Mouse (Mus musculus) liver, postnatal 0 days (tissue): Measurements from ENCODE around the gene Lig1. TPM values are rescaled to one million over a fixed set of nuclear protein-coding genes. Genes with fewer than 3 reads are reported as not detected.

ENCODE experiments used
- ATAC-seq: fragments of 200-750 bp; cut with Nextera tagmentation; 2 replicates; pipeline ENCODE4 v1.8.0; 2017; ENCODE audit warnings: mild to moderate bottlenecking, moderate library complexity
- DNase-seq: peaks from one replicate; pipeline ENCODE4 v3.0.0-alpha.2; 2016
- H3K27ac ChIP-seq: fragments of 300-500 bp; sonication (generic); 2 replicates; pipeline ENCODE4 v1.5.1; 2014; ENCODE audit warnings: antibody characterized with exemption, moderate library complexity, mild to moderate bottlenecking, low read depth
- H3K27me3 ChIP-seq: fragments of 300-500 bp; sonication (generic); 2 replicates; pipeline ENCODE4 v1.6.1; 2014; ENCODE audit warnings: low read length, control low read depth, mixed read lengths; ENCODE audit not compliant: insufficient read depth
- H3K36me3 ChIP-seq: fragments of 300-500 bp; sonication (generic); replicated peaks from 2 replicates; pipeline ENCODE4 v1.6.1; 2014; ENCODE audit warnings: mild to moderate bottlenecking, control low read depth, low read length, moderate library complexity, mixed read lengths; ENCODE audit not compliant: insufficient read depth
- H3K4me1 ChIP-seq: fragments of 300-500 bp; sonication (generic); 2 replicates; pipeline ENCODE4 v1.6.1; 2014; ENCODE audit warnings: antibody characterized with exemption, mild to moderate bottlenecking, control low read depth; ENCODE audit not compliant: insufficient read depth
- H3K4me2 ChIP-seq: fragments of 300-500 bp; sonication (generic); 2 replicates; pipeline ENCODE4 v1.6.1; 2014; ENCODE audit warnings: low read depth, mild to moderate bottlenecking, low read length, moderate library complexity, mixed read lengths
- H3K4me3 ChIP-seq: fragments of 300-500 bp; sonication (generic); 2 replicates; pipeline ENCODE4 v1.5.1; 2014; ENCODE audit warnings: low read depth, low read length
- H3K9ac ChIP-seq: fragments of 300-500 bp; sonication (generic); replicated peaks from 2 replicates; pipeline ENCODE4 v1.6.1; 2014; ENCODE audit warnings: mild to moderate bottlenecking, moderate library complexity
- H3K9me3 ChIP-seq: fragments of 300-500 bp; sonication (generic); 2 replicates; pipeline ENCODE4 v1.6.1; 2016; ENCODE audit warnings: mild to moderate bottlenecking, control low read depth, low read length, mixed read lengths
- CTCF ChIP-seq: sonication (generic); IDR thresholded peaks from 2 replicates; pipeline ENCODE4 v1.5.1; 2016; ENCODE audit warnings: antibody characterized with exemption, low read depth
- EP300 ChIP-seq: IDR thresholded peaks from 2 replicates; pipeline ENCODE4 v1.6.1; 2016; ENCODE audit warnings: antibody characterized with exemption, low read depth, mild to moderate bottlenecking
- WGBS: fragments of 180-500 bp; shearing (Covaris S2); extraction: QIAGEN DNeasy Blood & Tissue Kit; methylation state at CpG from one replicate; pipeline ENCODE4 v1.1.7; 2014; ENCODE audit not compliant: insufficient replicate concordance; 5-methylcytosine and 5-hydroxymethylcytosine counted together
- polyA plus RNA-seq: library from polyadenylated mRNA; unstranded; fragments of >200 nt; fragmentation: Nextera tagmentation; extraction: Ambion mirVana; gene quantifications from 2 replicates; pipeline ENCODE4 v1.2.1, GENCODE M21; 2015

Lig1 gene
- polyA plus RNA-seq, 1 experiment from 2014 or later: 60.5 TPM

GRCm38 (mm10) chr7:13302780-13303179 is 25.7 kb downstream of the Lig1 start:
- peaks cover 88% of the 10 kb centered on the region for H3K36me3 ChIP-seq
- 41% methylated on average over 2 of the region's 2 CpGs for WGBS
- no peak overlapping the region for H3K27ac ChIP-seq
- H3K4me2 ChIP-seq: no peak overlapping the region
- no peaks in the 10 kb centered on the region for H3K27me3 ChIP-seq
- H3K4me3 ChIP-seq: no peak overlapping the region
- TF ChIP-seq CTCF: no peak
- no peak for TF ChIP-seq EP300
- ATAC-seq (peak; percentile 53), DNase-seq (no peak)
- H3K9me3 ChIP-seq: no peaks in the 10 kb centered on the region
- no peaks in the 10 kb centered on the region for H3K4me1 ChIP-seq
- no peak overlapping the region for H3K9ac ChIP-seq

DNA sequence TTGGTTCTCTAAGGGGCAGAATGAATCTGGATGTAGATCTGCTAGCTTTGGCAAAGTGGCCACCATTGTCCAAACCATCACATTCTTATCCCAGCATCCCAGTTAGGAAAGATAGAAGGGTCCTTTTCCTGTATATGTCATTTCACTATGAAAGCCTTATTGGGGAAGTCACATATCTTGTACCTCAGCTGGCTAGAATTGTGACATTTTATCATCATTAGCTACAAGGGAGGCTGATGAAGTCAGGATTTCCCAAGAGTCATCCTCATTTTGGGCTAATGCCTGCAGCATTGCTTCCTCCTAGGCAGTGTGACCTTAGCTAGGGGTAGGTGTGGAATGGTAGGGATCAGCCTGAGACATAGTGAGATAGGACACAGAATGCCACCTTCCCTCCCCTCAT is 26.3 kb downstream of the Lig1 start:
- peaks cover 88% of the 10 kb centered on the region for H3K36me3 ChIP-seq

GRCm38 (mm10) chr7:13309407-13309806 is 32.3 kb downstream of the Lig1 start:
- peaks cover 2% of the 10 kb centered on the region; the same call in 1 of the 2 replicates for H3K4me1 ChIP-seq
- no peaks in the 10 kb centered on the region for H3K27me3 ChIP-seq
- DNase-seq (no peak), ATAC-seq (no peak)
- no peak overlapping the region for H3K27ac ChIP-seq
- H3K4me2 ChIP-seq: no peak overlapping the region
- 62% methylated on average over 2 of the region's 2 CpGs for WGBS
- no peaks in the 10 kb centered on the region for H3K9me3 ChIP-seq
- TF ChIP-seq EP300: no peak
- H3K36me3 ChIP-seq: peaks cover 68% of the 10 kb centered on the region
- no peak overlapping the region for H3K9ac ChIP-seq
- H3K4me3 ChIP-seq: no peak overlapping the region

More for the DNA sequence above, 26.3 kb downstream of the Lig1 start:
- H3K27ac ChIP-seq: no peak overlapping the region
- H3K4me1 ChIP-seq: no peaks in the 10 kb centered on the region
- H3K4me2 ChIP-seq: no peak overlapping the region
- no peak overlapping the region for H3K9ac ChIP-seq
- TF ChIP-seq EP300 (no peak), CTCF (no peak)
- H3K4me3 ChIP-seq: no peak overlapping the region
- DNase-seq (no peak), ATAC-seq (no peak)
- H3K27me3 ChIP-seq: no peaks in the 10 kb centered on the region
- no peaks in the 10 kb centered on the region for H3K9me3 ChIP-seq

- DNase-seq (no peak), ATAC-seq (peak; percentile 84)
- H3K4me2 ChIP-seq: no peak overlapping the region
- no peak overlapping the region for H3K9ac ChIP-seq
- no peak for TF ChIP-seq CTCF
- peak; percentile 76 for TF ChIP-seq EP300
- peaks cover 58% of the 10 kb centered on the region for H3K36me3 ChIP-seq
- peaks cover 2% of the 10 kb centered on the region; the same call in 1 of the 2 replicates for H3K4me1 ChIP-seq
- no peak overlapping the region for H3K4me3 ChIP-seq
- H3K27ac ChIP-seq: no peak overlapping the region
- H3K9me3 ChIP-seq: no peaks in the 10 kb centered on the region
- no peaks in the 10 kb centered on the region for H3K27me3 ChIP-seq
- WGBS: 77% methylated on average over 6 of the region's 6 CpGs
These were observed 33.6 kb downstream of the Lig1 start for GRCm38 (mm10) chr7:13310493-13311199.

GRCm38 (mm10) chr7:13311401-13311800 is 34.3 kb downstream of the Lig1 start:
- DNase-seq: no peak
- Histone ChIP-seq H3K9me3 (no peaks in the 10 kb centered on the region), H3K4me2 (no peak overlapping the region), H3K36me3 (peaks cover 50% of the 10 kb centered on the region), H3K4me1 (peaks cover 2% of the 10 kb centered on the region; the same call in 1 of the 2 replicates), H3K4me3 (no peak overlapping the region), H3K27ac (no peak overlapping the region), H3K9ac (no peak overlapping the region), H3K27me3 (no peaks in the 10 kb centered on the region)
- TF ChIP-seq EP300 (no peak), CTCF (no peak)
- 90% methylated on average over 4 of the region's 4 CpGs for WGBS
- no peak for ATAC-seq

DNA sequence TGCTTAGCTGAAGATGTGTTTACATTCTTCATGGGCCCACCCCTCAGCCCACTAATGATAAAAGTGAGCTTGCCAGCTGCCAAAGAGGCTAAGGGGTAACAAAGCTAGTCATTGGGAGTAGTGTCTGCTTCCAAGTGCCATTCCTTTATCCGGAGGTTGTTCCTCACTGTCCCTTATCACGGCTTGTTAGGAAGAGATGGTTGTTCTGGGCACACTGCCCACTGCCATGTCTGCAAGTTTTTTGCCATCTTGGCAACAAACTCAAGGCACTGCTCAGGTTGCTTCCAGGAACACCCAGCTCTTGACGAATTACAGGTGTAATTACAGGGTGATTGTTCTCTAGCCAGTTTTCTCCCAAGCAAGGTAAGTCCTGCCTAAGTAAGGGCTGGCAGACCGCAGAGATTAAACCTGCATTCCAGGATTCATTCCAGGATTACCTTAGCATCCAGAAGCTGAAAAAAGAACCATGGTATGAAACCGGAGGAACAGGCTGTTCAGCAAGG is 37.1 kb downstream of the Lig1 start:
- DNase-seq: no peak
- TF ChIP-seq CTCF: no peak
- no peak for TF ChIP-seq EP300
- Histone ChIP-seq H3K4me2 (no peak overlapping the region), H3K9ac (no peak overlapping the region), H3K9me3 (no peaks in the 10 kb centered on the region), H3K36me3 (peaks cover 30% of the 10 kb centered on the region), H3K4me3 (no peak overlapping the region), H3K27ac (no peak overlapping the region), H3K27me3 (no peaks in the 10 kb centered on the region), H3K4me1 (peaks cover 2% of the 10 kb centered on the region; the same call in 1 of the 2 replicates)
- WGBS: 84% methylated on average over 5 of the region's 5 CpGs
- ATAC-seq: no peak
